Mouse (Mus musculus): ENCODE data around the gene Lekr1.

Lekr1 gene

DNA sequence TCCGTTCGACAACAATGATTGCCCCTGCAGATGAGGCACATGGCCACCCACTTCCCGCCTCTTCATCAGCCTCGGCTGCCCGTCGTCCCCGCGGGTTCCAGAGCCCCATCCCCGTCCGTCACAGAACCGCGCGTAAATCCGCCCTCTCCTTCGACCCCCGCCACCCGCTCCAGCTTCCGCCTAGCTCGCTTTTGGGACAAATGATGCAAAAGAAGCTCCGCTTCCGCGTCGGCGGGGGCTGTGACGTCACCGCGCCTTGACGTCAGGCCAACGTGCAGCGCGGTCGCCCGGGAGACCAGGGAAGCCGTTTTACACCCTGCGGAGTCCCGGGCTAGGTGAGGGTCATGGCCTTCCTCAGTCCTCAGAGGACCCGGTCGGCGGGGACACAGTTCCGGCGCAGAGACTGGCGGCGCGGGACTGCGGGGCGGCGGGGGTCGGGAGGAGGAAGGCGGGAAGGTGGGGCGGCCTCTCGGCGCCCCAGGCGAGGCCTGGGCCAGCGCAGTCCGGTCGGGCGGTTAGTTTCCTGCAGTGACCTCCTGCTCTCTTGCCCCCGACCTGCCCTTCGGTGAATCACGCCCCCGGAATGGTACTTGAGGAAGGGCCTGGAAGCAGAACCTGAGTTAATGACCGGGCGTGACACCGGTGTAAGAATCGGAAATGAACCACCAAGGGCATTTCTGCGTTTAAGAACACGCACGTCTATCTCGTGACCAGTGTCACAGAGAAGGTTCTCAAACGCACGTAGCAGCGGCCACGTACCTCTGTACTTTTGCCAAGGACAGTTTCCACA, at the start of gene Lekr1:
TSS of gene Lekr1 (plus strand) at position 252 of the 790 bp plus-strand sequence.
- TF ChIP-seq GATA4 (IDR thresholded peaks at IDR 0.05; ENCODE audit: insufficient replicate concordance, low read length), result peak; percentile 24; the same call in 1 of the 2 replicates

DNA sequence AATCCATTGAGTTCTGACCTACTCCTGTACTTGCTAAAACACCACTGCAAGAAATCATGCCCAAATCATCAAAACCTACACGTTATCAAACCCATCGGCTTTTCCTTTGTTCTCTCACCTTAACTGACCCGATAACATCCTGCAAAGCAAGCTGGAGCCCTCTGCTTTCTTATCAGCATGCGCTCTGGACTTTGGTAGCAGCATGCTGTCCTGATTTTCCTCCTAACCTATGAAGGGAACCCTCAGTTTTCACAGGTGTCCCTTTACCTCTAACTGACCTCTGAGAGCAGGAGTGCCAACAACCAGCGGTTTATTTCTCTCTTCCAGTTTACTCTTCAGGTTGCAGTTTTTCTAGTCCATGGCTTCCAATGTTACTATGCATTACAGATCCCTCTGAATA, 48.5 kb upstream of the Lekr1 start:
- TF ChIP-seq GATA4 (IDR thresholded peaks at IDR 0.05; ENCODE audit: insufficient replicate concordance, low read length), result peak; percentile 67; the same call in 1 of the 2 replicates

- no peak for TF ChIP-seq GATA4 (IDR thresholded peaks at IDR 0.05; ENCODE audit: insufficient replicate concordance, low read length)
These were observed 46.7 kb upstream of the Lekr1 start for GRCm38 (mm10) chr3:65619340-65619739.

DNA sequence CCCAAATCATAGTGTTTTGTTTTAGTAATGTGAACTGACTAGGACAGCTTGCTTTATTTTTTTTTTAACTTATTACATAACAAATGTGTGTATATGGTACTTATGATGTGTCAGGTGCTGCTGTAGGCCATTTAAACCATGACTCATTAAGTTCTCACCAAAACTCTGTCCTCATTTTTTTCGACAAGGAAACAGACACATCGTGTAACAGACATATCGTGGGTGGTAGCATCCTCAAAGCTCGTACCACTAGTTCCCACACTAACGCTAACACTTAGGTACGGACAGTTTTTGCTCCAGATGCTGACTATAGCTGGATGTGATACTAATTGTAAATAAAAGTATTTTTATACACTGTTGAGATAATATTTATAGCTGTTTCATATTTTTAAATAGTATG, 43.0 kb upstream of the Lekr1 start:
- TF ChIP-seq GATA4 (IDR thresholded peaks at IDR 0.05; ENCODE audit: insufficient replicate concordance, low read length), result no peak

- TF ChIP-seq GATA4 (IDR thresholded peaks at IDR 0.05; ENCODE audit: insufficient replicate concordance, low read length), result no peak
These were observed 40.3 kb upstream of the Lekr1 start for GRCm38 (mm10) chr3:65625496-65626289.

- TF ChIP-seq GATA4 (IDR thresholded peaks at IDR 0.05; ENCODE audit: insufficient replicate concordance, low read length), result no peak
These were observed 39.6 kb upstream of the Lekr1 start for GRCm38 (mm10) chr3:65626290-65626914.

DNA sequence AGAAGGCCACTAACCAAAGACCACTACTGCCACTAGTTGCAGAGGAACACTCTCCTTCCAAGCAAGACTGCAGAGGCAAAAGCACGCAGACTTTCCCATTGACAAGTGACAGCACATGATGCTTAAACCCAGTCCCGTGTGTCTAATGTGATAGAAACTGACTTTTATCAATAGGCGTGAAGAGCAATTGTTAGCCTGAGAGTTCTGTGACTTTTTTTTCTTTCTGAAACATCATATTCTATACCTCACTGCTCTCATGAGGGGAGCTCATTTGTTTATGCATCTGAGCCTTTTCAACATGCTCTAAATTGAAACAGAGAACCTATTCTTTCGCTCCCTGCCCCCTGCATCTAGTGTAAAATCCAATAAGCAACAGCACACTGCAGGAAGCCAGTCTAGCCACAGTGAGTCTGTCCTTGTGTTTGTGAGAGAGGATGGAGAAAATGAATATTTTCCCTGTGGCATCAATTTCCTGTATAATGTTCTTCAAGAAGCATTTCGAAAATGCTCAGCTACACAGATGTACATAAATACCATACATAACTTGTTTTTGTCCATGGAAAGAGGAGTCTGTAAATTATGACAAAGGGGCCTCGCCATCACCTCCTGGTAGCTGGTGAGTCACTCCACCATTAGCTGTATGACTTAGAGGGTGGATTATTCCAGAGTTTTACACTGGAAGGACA, 38.9 kb upstream of the Lekr1 start:
- TF ChIP-seq GATA4 (IDR thresholded peaks at IDR 0.05; ENCODE audit: insufficient replicate concordance, low read length), result no peak

GRCm38 (mm10) chr3:65627707-65628028, 38.4 kb upstream of the Lekr1 start:
- TF ChIP-seq GATA4 (IDR thresholded peaks at IDR 0.05; ENCODE audit: insufficient replicate concordance, low read length), result no peak

DNA sequence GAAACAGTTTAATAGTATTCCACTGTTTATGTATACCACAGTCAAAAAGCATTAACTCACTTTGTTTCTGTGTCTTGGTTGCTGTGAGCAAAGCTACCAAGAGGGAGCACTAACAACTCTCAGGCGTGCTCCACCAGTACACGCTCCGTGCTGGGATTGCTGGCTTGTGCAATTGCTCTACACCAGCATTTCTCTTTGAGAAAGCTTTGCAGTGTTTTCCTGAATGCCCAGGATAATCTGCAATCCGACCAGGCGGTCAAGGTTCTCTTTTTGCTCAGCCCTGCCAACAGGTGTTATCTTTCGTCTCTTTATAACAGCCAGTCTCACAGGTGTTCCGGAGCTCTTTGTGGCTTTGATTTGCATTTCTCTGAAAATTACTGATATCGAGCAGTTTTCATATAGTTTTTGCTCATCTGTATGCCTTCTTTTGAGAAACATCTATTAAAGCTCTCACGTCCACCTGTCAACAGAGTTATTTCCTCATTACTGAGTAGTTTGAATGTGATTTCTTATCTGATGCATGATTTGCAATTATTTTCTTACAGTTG, 36.4 kb upstream of the Lekr1 start:
- no peak for TF ChIP-seq GATA4 (IDR thresholded peaks at IDR 0.05; ENCODE audit: insufficient replicate concordance, low read length)

DNA sequence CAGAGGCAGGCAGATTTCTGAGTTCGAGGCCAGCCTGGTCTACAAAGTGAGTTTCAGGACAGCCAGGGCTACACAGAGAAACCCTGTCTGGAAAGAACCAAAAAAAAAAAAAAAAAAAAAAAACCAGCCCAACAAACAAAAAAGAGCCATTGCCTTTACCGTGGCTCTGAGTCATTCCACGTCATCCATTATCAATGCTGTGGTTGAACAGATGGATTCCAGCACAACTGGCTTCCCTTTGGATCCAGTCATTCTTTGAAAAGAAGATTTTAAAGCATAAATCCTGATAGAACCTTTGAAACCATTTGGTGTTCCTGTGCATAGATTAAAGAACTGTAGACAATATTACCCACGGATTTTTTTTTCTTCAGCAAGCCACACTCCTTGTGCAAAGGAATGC, 32.4 kb upstream of the Lekr1 start:
- TF ChIP-seq GATA4 (IDR thresholded peaks at IDR 0.05; ENCODE audit: insufficient replicate concordance, low read length), result no peak

DNA sequence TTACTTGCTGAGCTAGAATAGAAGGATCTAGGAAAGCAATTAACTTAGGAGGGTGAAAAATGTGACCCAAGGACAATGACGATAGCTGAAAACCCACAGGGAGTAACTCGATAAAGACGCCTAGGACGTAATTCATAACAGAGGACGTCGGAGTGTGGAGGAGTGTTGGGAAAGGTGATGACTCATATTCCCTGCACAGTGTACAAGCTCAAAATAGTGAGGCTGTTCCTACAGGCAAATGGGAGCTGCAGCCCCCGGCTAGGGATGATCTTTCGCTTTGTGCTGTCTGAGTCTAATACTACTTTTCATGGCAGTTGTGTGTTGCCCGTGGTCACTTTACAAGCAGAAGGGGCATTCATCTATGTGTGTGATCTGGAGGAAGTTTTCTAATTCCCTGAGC, 30.0 kb upstream of the Lekr1 start:
- TF ChIP-seq GATA4 (IDR thresholded peaks at IDR 0.05; ENCODE audit: insufficient replicate concordance, low read length), result no peak

DNA sequence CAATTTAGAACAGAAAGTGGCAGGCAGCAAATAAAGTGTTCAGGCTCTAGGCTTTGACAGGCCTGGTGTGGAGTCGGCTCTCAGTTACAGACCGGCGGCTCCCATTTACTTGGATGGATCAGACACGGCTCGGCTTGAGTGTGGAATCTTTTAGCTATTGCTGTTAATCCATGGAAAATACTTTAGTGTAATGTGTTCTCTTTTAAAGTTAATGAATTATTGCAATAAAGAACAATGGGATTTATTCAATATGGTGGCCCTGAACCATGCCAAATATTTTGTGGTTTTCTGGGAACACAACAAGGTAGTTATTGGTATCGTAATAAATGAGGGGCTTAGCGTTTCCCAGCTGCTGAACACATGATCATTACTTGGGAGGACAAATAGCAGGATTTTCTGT, 28.7 kb upstream of the Lekr1 start:
- no peak for TF ChIP-seq GATA4 (IDR thresholded peaks at IDR 0.05; ENCODE audit: insufficient replicate concordance, low read length)

GRCm38 (mm10) chr3:65638896-65639295, 27.1 kb upstream of the Lekr1 start:
- no peak for TF ChIP-seq GATA4 (IDR thresholded peaks at IDR 0.05; ENCODE audit: insufficient replicate concordance, low read length)

GRCm38 (mm10) chr3:65639454-65640014, 26.5 kb upstream of the Lekr1 start:
- no peak for TF ChIP-seq GATA4 (IDR thresholded peaks at IDR 0.05; ENCODE audit: insufficient replicate concordance, low read length)

GRCm38 (mm10) chr3:65642959-65643358, 23.1 kb upstream of the Lekr1 start:
- TF ChIP-seq GATA4 (IDR thresholded peaks at IDR 0.05; ENCODE audit: insufficient replicate concordance, low read length), result no peak
